Mouse (Mus musculus) right cerebral cortex, adult 2 months (tissue): ENCODE data around the gene Gm20388.
A peak's percentile ranks its signal among the peaks of the same experiment; 100 is the strongest.
"Not testable (repeated sequence)": the region's sequence is repeated elsewhere in the genome, so short reads cannot be mapped to it uniquely, and the experiment has no call there.

ENCODE experiments used
- DNase-seq, 2 experiments: peaks; one replicate each; pipeline ENCODE4 v3.0.0; 2021 to 2022; ENCODE audit warnings: low spot score in 2 of 2

Gene Gm20388

GRCm38 (mm10) chr8:123387801-123388200 is 3477.2 kb downstream of the Gm20388 start:
- DNase-seq = no peak

- DNase-seq = no peak
Observed at GRCm38 (mm10) chr8:123389026-123389425, 3478.4 kb downstream of the Gm20388 start.

GRCm38 (mm10) chr8:123398308-123398707 is 3487.7 kb downstream of the Gm20388 start:
- no peak for DNase-seq

GRCm38 (mm10) chr8:123401936-123402335 is 3491.3 kb downstream of the Gm20388 start:
- no peak for DNase-seq

- no peak for DNase-seq
Observed at GRCm38 (mm10) chr8:123402730-123403326, 3492.2 kb downstream of the Gm20388 start.

- DNase-seq = no peak
Observed at GRCm38 (mm10) chr8:123404521-123404920, 3493.9 kb downstream of the Gm20388 start.

GRCm38 (mm10) chr8:123406786-123407185 is 3496.1 kb downstream of the Gm20388 start, which contains the start of gene Mc1r:
Gene Mc1r (plus strand): TSS chr8:123407107.
- DNase-seq = peak; percentile 75 to 79

- no peak for DNase-seq
Observed at GRCm38 (mm10) chr8:123407612-123408011, 3497.0 kb downstream of the Gm20388 start.

- DNase-seq = no peak
Observed at GRCm38 (mm10) chr8:123408586-123409544, 3498.2 kb downstream of the Gm20388 start.

GRCm38 (mm10) chr8:123410049-123410587 is 3499.5 kb downstream of the Gm20388 start:
- DNase-seq = no peak

GRCm38 (mm10) chr8:123410788-123411187 is 3500.1 kb downstream of the Gm20388 start:
- no peak for DNase-seq

GRCm38 (mm10) chr8:123411246-123411645 is 3500.6 kb downstream of the Gm20388 start, which contains the start of gene Tubb3:
Gene Tubb3 (plus strand): TSS chr8:123411424.
- peak; percentile 90 to 91 for DNase-seq

- no peak for DNase-seq
Observed at GRCm38 (mm10) chr8:123411781-123412327, 3501.2 kb downstream of the Gm20388 start.

- peak; percentile 78 to 83 for DNase-seq
Observed at GRCm38 (mm10) chr8:123412560-123413170, 3502.0 kb downstream of the Gm20388 start.

GRCm38 (mm10) chr8:123414255-123414654 is 3503.6 kb downstream of the Gm20388 start:
- no peak for DNase-seq

GRCm38 (mm10) chr8:123414997-123415696 is 3504.5 kb downstream of the Gm20388 start:
- not testable (repeated sequence) for DNase-seq

- no peak for DNase-seq
Observed at GRCm38 (mm10) chr8:123415967-123416943, 3505.6 kb downstream of the Gm20388 start.

GRCm38 (mm10) chr8:123416944-123417555 is 3506.4 kb downstream of the Gm20388 start:
- DNase-seq = no peak

- no peak for DNase-seq
Observed at GRCm38 (mm10) chr8:123419711-123420110, 3509.1 kb downstream of the Gm20388 start.
